Mouse (Mus musculus): ENCODE results near the gene Gpbp1. TPM values are rescaled to one million over a fixed set of nuclear protein-coding genes. Genes with fewer than 3 reads are reported as not detected.

Gene Gpbp1
- total and polyA plus RNA-seq, 3 experiments, result 43.3 to 99.6 (median 96.1) TPM

DNA sequence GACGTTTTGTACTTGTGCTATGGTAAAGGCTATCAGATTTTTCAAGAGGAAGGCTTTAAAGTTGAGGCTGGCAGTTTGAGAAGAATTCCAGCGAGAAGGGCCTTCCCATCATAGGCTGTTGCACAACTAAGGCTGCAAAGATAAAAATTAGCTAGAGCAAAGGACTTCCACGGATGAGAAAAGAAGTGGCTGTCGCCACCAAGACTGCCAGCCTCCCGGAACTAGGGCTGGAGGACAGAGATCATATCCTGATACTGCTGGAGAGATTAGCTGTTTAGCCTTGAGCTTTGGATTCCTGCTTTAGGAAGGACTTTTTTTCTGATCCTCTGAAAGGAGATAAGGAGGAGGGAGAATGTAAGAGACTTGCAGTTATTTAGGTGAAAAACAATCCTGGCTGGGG lies 28.4 kb upstream of the Gpbp1 start:
- no peaks in the 10 kb centered on the region for H3K79me2 ChIP-seq (replicated peaks; ENCODE audit: control insufficient read depth, extremely low read depth, insufficient read depth, poor library complexity, severe bottlenecking)
- no peaks in the 10 kb centered on the region for H3K4me1 ChIP-seq (ENCODE audit: control insufficient read depth in 1 of 2, insufficient read depth in 2 of 2)
- H3K4me3 ChIP-seq (replicated peaks in 1 of 3; ENCODE audit: low read depth in 2 of 3, low read length in 2 of 3, poor library complexity in 1 of 3), result no peak overlapping the region
- H3K36me3 ChIP-seq (replicated peaks in 1 of 2; ENCODE audit: control insufficient read depth in 1 of 2, insufficient read depth in 1 of 2, low read length in 1 of 2), result no peaks in the 10 kb centered on the region
- H3K9me3 ChIP-seq (replicated peaks; ENCODE audit: low read length), result no peaks in the 10 kb centered on the region
- no peaks in the 10 kb centered on the region for H3K27me3 ChIP-seq (replicated peaks)
- no peak overlapping the region for H3K4me2 ChIP-seq (ENCODE audit: insufficient read depth, low read depth, poor library complexity, severe bottlenecking)
- H3K9ac ChIP-seq (ENCODE audit: insufficient read depth, low read depth), result no peak overlapping the region
- no peak for TF ChIP-seq ZNF384 (IDR thresholded peaks at IDR 0.05; ENCODE audit: low read depth, low read length)
- no peak for TF ChIP-seq MXI1 (IDR thresholded peaks at IDR 0.05; ENCODE audit: low read depth, low read length)
- TF ChIP-seq NELFE (IDR thresholded peaks at IDR 0.05; ENCODE audit: low read depth, low read length), result no peak
- no peak for TF ChIP-seq TCF12 (IDR thresholded peaks at IDR 0.05; ENCODE audit: low read depth, low read length)
- TF ChIP-seq NRF1 (IDR thresholded peaks at IDR 0.05; ENCODE audit: low read depth, low read length), result no peak
- TF ChIP-seq MEF2A (IDR thresholded peaks at IDR 0.05; ENCODE audit: borderline replicate concordance, low read depth, low read length), result no peak
- no peak for TF ChIP-seq MAX (IDR thresholded peaks at IDR 0.05; ENCODE audit: low read length)
- TF ChIP-seq SMC3 (IDR thresholded peaks at IDR 0.05; ENCODE audit: low read depth, low read length), result no peak
- TF ChIP-seq ETS1 (conservative IDR thresholded peaks at IDR 0.05; ENCODE audit: low read depth, low read length), result no peak
- no peak for TF ChIP-seq IRF4 (IDR thresholded peaks at IDR 0.05; ENCODE audit: low read depth, low read length)
- no peak for TF ChIP-seq MAFK (IDR thresholded peaks at IDR 0.05; ENCODE audit: insufficient replicate concordance, low read length)
- TF ChIP-seq TBP (conservative IDR thresholded peaks at IDR 0.05; ENCODE audit: low read depth, low read length), result no peak
- TF ChIP-seq ZC3H11A (IDR thresholded peaks at IDR 0.05; ENCODE audit: low read depth, low read length), result no peak
- TF ChIP-seq RAD21 (IDR thresholded peaks at IDR 0.05; ENCODE audit: low read depth, low read length), result no peak
- in situ Hi-C loops (cut with MboI; ENCODE audit: low pct_ligation_motif_present, low pct_unique_long_range_greater_than_20kb, low sequenced_read_pairs), result no loop called here
- dilution Hi-C loops (cut with MboI; ENCODE audit: extremely low pct_ligation_motif_present, extremely low pct_unique_long_range_greater_than_20kb, low sequenced_read_pairs), result no loop called here
- no peak overlapping the region for H3K27ac ChIP-seq (ENCODE audit: insufficient read depth, low read depth)
- DNase-seq (ENCODE audit: extremely low read depth), result no peak

DNA sequence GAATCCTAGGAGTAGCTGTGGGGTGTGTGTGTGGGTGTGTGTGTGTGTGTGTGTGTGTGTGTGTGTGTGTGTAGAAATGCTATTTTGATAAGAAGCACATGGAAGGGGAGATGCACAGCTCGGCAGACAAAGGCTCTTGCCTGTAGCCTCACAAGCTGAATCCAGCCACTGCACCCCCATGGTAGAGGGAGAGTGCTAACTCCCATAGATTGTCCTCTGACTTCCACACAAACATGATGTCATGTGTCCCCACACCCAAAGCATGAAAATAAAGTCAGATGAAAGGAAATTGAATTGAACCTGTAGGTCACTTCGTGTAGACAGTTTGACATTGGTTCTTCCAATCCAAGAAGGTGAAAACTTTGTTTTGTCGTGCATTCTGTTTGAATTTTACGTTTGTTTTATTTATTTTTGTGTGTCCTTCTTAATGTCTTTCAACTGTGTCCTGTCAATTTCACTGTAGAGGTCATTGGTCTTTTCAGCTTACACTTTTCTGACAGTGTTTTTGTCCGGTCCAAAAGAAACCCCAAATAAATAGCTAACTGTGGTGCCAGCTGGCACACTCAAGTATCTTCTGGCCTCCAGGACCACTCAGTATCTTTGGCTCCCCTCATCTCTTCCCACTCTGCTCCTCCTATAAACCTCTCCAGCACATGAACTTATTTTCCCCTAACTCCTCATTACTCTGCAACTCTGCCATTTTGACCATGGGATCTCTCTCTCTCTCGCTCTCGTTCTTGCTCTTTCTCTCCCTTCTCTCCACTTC lies 26.7 kb upstream of the Gpbp1 start:
- no peak for DNase-seq (ENCODE audit: extremely low read depth)
- TF ChIP-seq MAFK (IDR thresholded peaks at IDR 0.05; ENCODE audit: insufficient replicate concordance, low read length), result no peak
- Histone ChIP-seq H3K9me3 (replicated peaks; ENCODE audit: low read length) (no peaks in the 10 kb centered on the region), H3K27ac (ENCODE audit: insufficient read depth, low read depth) (no peak overlapping the region), H3K4me1 (ENCODE audit: control insufficient read depth in 1 of 2, insufficient read depth in 2 of 2) (no peaks in the 10 kb centered on the region), H3K4me2 (ENCODE audit: insufficient read depth, low read depth, poor library complexity, severe bottlenecking) (no peak overlapping the region), H3K9ac (ENCODE audit: insufficient read depth, low read depth) (no peak overlapping the region), H3K36me3 (replicated peaks in 1 of 2; ENCODE audit: control insufficient read depth in 1 of 2, insufficient read depth in 1 of 2, low read length in 1 of 2) (no peaks in the 10 kb centered on the region), H3K79me2 (replicated peaks; ENCODE audit: control insufficient read depth, extremely low read depth, insufficient read depth, poor library complexity, severe bottlenecking) (no peaks in the 10 kb centered on the region), H3K27me3 (replicated peaks) (no peaks in the 10 kb centered on the region), H3K4me3 (replicated peaks in 1 of 3; ENCODE audit: low read depth in 2 of 3, low read length in 2 of 3, poor library complexity in 1 of 3) (no peak overlapping the region)
- dilution Hi-C loops (cut with MboI; ENCODE audit: extremely low pct_ligation_motif_present, extremely low pct_unique_long_range_greater_than_20kb, low sequenced_read_pairs), result no loop called here
- in situ Hi-C loops (cut with MboI; ENCODE audit: low pct_ligation_motif_present, low pct_unique_long_range_greater_than_20kb, low sequenced_read_pairs), result no loop called here
